Mouse (Mus musculus): Measurements from ENCODE around the gene Nolc1. TPM values are rescaled to one million over a fixed set of nuclear protein-coding genes. Genes with fewer than 3 reads are reported as not detected.

Gene Nolc1
- polyA plus RNA-seq, 1 experiment from 2014 or later = 133 TPM

GRCm38 (mm10) chr19:46091641-46092040, 16.0 kb downstream of the Nolc1 start:
- ATAC-seq (ENCODE audit: insufficient number of reproducible peaks, low FRiP score, low TSS enrichment, low read depth) = no peak
- no peak for DNase-seq (ENCODE audit: low spot score)
- Histone ChIP-seq H3K9ac (ENCODE audit: low read length) (no peak overlapping the region), H3K27ac (replicated peaks; ENCODE audit: low read depth, low read length) (no peak overlapping the region), H3K27me3 (ENCODE audit: control insufficient read depth, insufficient read depth, low read length) (no peaks in the 10 kb centered on the region), H3K4me3 (ENCODE audit: low read depth, low read length) (no peak overlapping the region), H3K4me1 (ENCODE audit: control insufficient read depth, insufficient read depth, low read length) (no peaks in the 10 kb centered on the region), H3K36me3 (ENCODE audit: control insufficient read depth, insufficient read depth, low read length) (no peaks in the 10 kb centered on the region), H3K4me2 (ENCODE audit: low read depth, severe bottlenecking) (no peak overlapping the region), H3K9me3 (ENCODE audit: control insufficient read depth, low read length) (no peaks in the 10 kb centered on the region)
- 88% methylated on average over 4 of the region's 4 CpGs for WGBS

GRCm38 (mm10) chr19:46094144-46094543, 18.5 kb downstream of the Nolc1 start:
- 96% methylated on average over 2 of the region's 2 CpGs for WGBS
- no peak overlapping the region for H3K4me3 ChIP-seq (ENCODE audit: low read depth, low read length)
- H3K4me1 ChIP-seq (ENCODE audit: control insufficient read depth, insufficient read depth, low read length) = no peaks in the 10 kb centered on the region
- no peaks in the 10 kb centered on the region for H3K9me3 ChIP-seq (ENCODE audit: control insufficient read depth, low read length)
- H3K36me3 ChIP-seq (ENCODE audit: control insufficient read depth, insufficient read depth, low read length) = no peaks in the 10 kb centered on the region
- H3K4me2 ChIP-seq (ENCODE audit: low read depth, severe bottlenecking) = no peak overlapping the region
- H3K27ac ChIP-seq (replicated peaks; ENCODE audit: low read depth, low read length) = no peak overlapping the region
- no peak for ATAC-seq (ENCODE audit: insufficient number of reproducible peaks, low FRiP score, low TSS enrichment, low read depth)
- H3K27me3 ChIP-seq (ENCODE audit: control insufficient read depth, insufficient read depth, low read length) = no peaks in the 10 kb centered on the region
- DNase-seq (ENCODE audit: low spot score) = no peak
- H3K9ac ChIP-seq (ENCODE audit: low read length) = no peak overlapping the region

- H3K9ac ChIP-seq (ENCODE audit: low read length) = no peak overlapping the region
- no peaks in the 10 kb centered on the region for H3K4me1 ChIP-seq (ENCODE audit: control insufficient read depth, insufficient read depth, low read length)
- no peak overlapping the region for H3K4me3 ChIP-seq (ENCODE audit: low read depth, low read length)
- H3K36me3 ChIP-seq (ENCODE audit: control insufficient read depth, insufficient read depth, low read length) = no peaks in the 10 kb centered on the region
- 90% methylated on average over 4 of the region's 4 CpGs for WGBS
- H3K27me3 ChIP-seq (ENCODE audit: control insufficient read depth, insufficient read depth, low read length) = no peaks in the 10 kb centered on the region
- ATAC-seq (ENCODE audit: insufficient number of reproducible peaks, low FRiP score, low TSS enrichment, low read depth) (no peak), DNase-seq (ENCODE audit: low spot score) (no peak)
- no peaks in the 10 kb centered on the region for H3K9me3 ChIP-seq (ENCODE audit: control insufficient read depth, low read length)
- H3K27ac ChIP-seq (replicated peaks; ENCODE audit: low read depth, low read length) = no peak overlapping the region
- no peak overlapping the region for H3K4me2 ChIP-seq (ENCODE audit: low read depth, severe bottlenecking)
These were observed 19.6 kb downstream of the Nolc1 start for GRCm38 (mm10) chr19:46095291-46095690.

- Histone ChIP-seq H3K27me3 (ENCODE audit: control insufficient read depth, insufficient read depth, low read length) (no peaks in the 10 kb centered on the region), H3K36me3 (ENCODE audit: control insufficient read depth, insufficient read depth, low read length) (no peaks in the 10 kb centered on the region), H3K4me2 (ENCODE audit: low read depth, severe bottlenecking) (no peak overlapping the region), H3K27ac (replicated peaks; ENCODE audit: low read depth, low read length) (no peak overlapping the region), H3K4me3 (ENCODE audit: low read depth, low read length) (no peak overlapping the region), H3K4me1 (ENCODE audit: control insufficient read depth, insufficient read depth, low read length) (no peaks in the 10 kb centered on the region), H3K9me3 (ENCODE audit: control insufficient read depth, low read length) (no peaks in the 10 kb centered on the region), H3K9ac (ENCODE audit: low read length) (no peak overlapping the region)
- 88% methylated on average over 5 of the region's 5 CpGs for WGBS
- DNase-seq (ENCODE audit: low spot score) (no peak), ATAC-seq (ENCODE audit: insufficient number of reproducible peaks, low FRiP score, low TSS enrichment, low read depth) (no peak)
These were observed 20.7 kb downstream of the Nolc1 start for GRCm38 (mm10) chr19:46096396-46096795.

DNA sequence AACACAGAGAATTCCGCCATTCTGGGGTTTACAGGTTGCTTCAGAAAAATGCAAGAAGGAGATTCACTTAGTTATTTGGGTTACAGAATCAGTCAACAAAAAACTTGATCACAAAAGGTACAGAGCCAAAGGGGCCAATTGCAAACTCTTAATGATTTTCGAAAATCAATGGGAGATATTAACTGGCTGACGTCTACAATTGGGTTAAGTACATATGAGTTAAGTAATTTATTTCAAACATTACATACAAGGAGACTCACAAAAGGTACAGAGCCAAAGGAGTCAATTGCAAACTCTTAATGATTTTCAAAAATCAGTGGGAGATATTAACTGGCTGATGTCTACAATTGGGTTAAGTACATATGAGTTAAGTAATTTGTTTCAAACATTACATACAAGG, 23.9 kb downstream of the Nolc1 start:
- Histone ChIP-seq H3K4me2 (ENCODE audit: low read depth, severe bottlenecking) (no peak overlapping the region), H3K9me3 (ENCODE audit: control insufficient read depth, low read length) (no peaks in the 10 kb centered on the region), H3K27me3 (ENCODE audit: control insufficient read depth, insufficient read depth, low read length) (no peaks in the 10 kb centered on the region), H3K4me1 (ENCODE audit: control insufficient read depth, insufficient read depth, low read length) (no peaks in the 10 kb centered on the region), H3K9ac (ENCODE audit: low read length) (no peak overlapping the region), H3K36me3 (ENCODE audit: control insufficient read depth, insufficient read depth, low read length) (no peaks in the 10 kb centered on the region), H3K27ac (replicated peaks; ENCODE audit: low read depth, low read length) (no peak overlapping the region), H3K4me3 (ENCODE audit: low read depth, low read length) (no peak overlapping the region)
- ATAC-seq (ENCODE audit: insufficient number of reproducible peaks, low FRiP score, low TSS enrichment, low read depth) (no peak), DNase-seq (ENCODE audit: low spot score) (no peak)
- 94% methylated on average over 3 of the region's 3 CpGs for WGBS

DNA sequence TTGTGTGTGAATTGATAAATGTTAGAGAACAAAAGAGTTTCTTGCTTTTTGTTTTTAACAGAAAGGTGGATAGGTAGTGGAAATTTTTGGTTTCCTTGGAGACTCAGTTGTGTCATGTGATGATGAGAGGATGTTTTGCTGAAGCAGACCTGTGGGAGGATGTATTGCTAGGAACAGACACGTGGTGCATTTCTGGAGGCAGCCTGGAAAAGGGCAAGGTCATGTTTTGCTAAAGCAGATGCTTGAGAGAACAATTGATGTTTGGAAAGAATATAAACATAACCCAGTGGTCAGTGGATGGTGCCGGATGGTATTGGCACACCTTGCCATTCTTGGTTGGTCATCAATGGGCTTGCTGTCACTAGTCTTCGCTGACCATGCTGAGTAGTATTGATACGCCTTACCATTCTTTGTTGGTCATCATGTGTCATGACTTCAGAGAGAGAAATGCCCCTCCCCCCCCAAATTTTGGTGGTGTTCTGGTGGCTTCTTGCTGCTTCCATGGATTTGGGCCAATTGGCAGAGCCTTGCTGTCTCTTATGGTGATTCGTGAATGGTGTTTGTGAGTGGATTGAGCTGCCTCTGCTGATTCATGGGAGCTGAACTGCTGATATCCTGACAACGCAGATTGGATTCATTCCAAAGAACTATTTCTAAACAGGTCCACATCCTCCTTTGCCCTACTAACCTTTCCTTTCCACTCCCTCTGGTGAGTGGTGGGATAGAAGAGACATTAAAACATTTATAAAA, 27.9 kb downstream of the Nolc1 start:
- no peak for DNase-seq (ENCODE audit: low spot score)
- 94% methylated on average over 6 of the region's 6 CpGs for WGBS
- ATAC-seq (ENCODE audit: insufficient number of reproducible peaks, low FRiP score, low TSS enrichment, low read depth) = no peak
- Histone ChIP-seq H3K4me2 (ENCODE audit: low read depth, severe bottlenecking) (no peak overlapping the region), H3K4me3 (ENCODE audit: low read depth, low read length) (no peak overlapping the region), H3K9me3 (ENCODE audit: control insufficient read depth, low read length) (no peaks in the 10 kb centered on the region), H3K4me1 (ENCODE audit: control insufficient read depth, insufficient read depth, low read length) (no peaks in the 10 kb centered on the region), H3K27ac (replicated peaks; ENCODE audit: low read depth, low read length) (no peak overlapping the region), H3K9ac (ENCODE audit: low read length) (no peak overlapping the region), H3K36me3 (ENCODE audit: control insufficient read depth, insufficient read depth, low read length) (no peaks in the 10 kb centered on the region), H3K27me3 (ENCODE audit: control insufficient read depth, insufficient read depth, low read length) (no peaks in the 10 kb centered on the region)

DNA sequence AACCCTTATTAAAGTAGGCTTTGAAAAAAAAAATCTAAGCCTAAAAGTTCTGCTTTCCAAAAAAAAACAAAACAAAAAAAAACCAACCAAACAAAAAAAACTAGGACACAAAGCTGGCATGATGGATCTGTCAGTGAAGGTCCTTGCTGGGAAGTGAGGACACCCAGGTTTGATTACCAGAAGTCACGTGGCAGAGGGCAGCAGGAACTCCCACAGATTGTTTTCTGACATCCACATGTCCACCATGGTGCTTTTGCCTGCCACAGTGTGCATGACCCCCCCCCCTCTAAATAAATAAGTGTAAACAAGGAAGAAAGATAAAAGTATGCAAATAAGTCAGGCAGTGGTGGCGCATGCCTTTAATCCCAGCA, 28.5 kb downstream of the Nolc1 start:
- Histone ChIP-seq H3K4me3 (ENCODE audit: low read depth, low read length) (no peak overlapping the region), H3K9me3 (ENCODE audit: control insufficient read depth, low read length) (no peaks in the 10 kb centered on the region), H3K36me3 (ENCODE audit: control insufficient read depth, insufficient read depth, low read length) (no peaks in the 10 kb centered on the region), H3K4me2 (ENCODE audit: low read depth, severe bottlenecking) (no peak overlapping the region), H3K9ac (ENCODE audit: low read length) (no peak overlapping the region), H3K27me3 (ENCODE audit: control insufficient read depth, insufficient read depth, low read length) (no peaks in the 10 kb centered on the region), H3K27ac (replicated peaks; ENCODE audit: low read depth, low read length) (no peak overlapping the region), H3K4me1 (ENCODE audit: control insufficient read depth, insufficient read depth, low read length) (no peaks in the 10 kb centered on the region)
- WGBS = 89% methylated on average over 2 of the region's 2 CpGs
- DNase-seq (ENCODE audit: low spot score) (no peak), ATAC-seq (ENCODE audit: insufficient number of reproducible peaks, low FRiP score, low TSS enrichment, low read depth) (no peak)

DNA sequence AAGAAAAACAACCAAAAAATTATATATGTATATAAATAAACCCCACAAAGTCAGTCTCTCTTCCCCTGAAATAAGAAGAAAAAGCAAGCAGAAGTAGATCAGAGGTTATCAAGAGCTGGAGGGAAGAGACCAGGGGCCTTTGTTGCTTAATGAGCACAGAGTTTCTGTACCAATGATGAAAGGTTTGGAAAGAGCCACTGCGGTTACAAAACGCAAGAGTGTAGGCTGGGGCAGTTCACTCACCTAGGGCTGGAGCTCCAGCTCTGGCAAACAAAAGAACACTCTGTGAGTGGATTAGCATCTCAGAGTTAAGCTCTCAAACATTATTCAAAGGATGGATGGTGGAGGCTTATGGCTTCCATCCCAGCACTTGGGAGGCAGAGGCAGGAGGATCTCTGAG, 34.6 kb downstream of the Nolc1 start:
- WGBS = 76% methylated on average over 2 of the region's 2 CpGs
- no peaks in the 10 kb centered on the region for H3K9me3 ChIP-seq (ENCODE audit: control insufficient read depth, low read length)
- ATAC-seq (ENCODE audit: insufficient number of reproducible peaks, low FRiP score, low TSS enrichment, low read depth) = no peak

GRCm38 (mm10) chr19:46110781-46111180, 35.1 kb downstream of the Nolc1 start:
- Histone ChIP-seq H3K9me3 (ENCODE audit: control insufficient read depth, low read length) (no peaks in the 10 kb centered on the region), H3K27ac (replicated peaks; ENCODE audit: low read depth, low read length) (no peak overlapping the region), H3K4me3 (ENCODE audit: low read depth, low read length) (no peak overlapping the region), H3K4me1 (ENCODE audit: control insufficient read depth, insufficient read depth, low read length) (no peaks in the 10 kb centered on the region), H3K9ac (ENCODE audit: low read length) (no peak overlapping the region), H3K4me2 (ENCODE audit: low read depth, severe bottlenecking) (no peak overlapping the region), H3K36me3 (ENCODE audit: control insufficient read depth, insufficient read depth, low read length) (no peaks in the 10 kb centered on the region), H3K27me3 (ENCODE audit: control insufficient read depth, insufficient read depth, low read length) (no peaks in the 10 kb centered on the region)
- ATAC-seq (ENCODE audit: insufficient number of reproducible peaks, low FRiP score, low TSS enrichment, low read depth) (no peak), DNase-seq (ENCODE audit: low spot score) (no peak)
- WGBS = 83% methylated on average over 5 of the region's 5 CpGs

More for the DNA sequence above, 34.6 kb downstream of the Nolc1 start:
- Histone ChIP-seq H3K27me3 (ENCODE audit: control insufficient read depth, insufficient read depth, low read length) (no peaks in the 10 kb centered on the region), H3K36me3 (ENCODE audit: control insufficient read depth, insufficient read depth, low read length) (no peaks in the 10 kb centered on the region), H3K27ac (replicated peaks; ENCODE audit: low read depth, low read length) (no peak overlapping the region), H3K4me3 (ENCODE audit: low read depth, low read length) (no peak overlapping the region), H3K9ac (ENCODE audit: low read length) (no peak overlapping the region), H3K4me2 (ENCODE audit: low read depth, severe bottlenecking) (no peak overlapping the region), H3K4me1 (ENCODE audit: control insufficient read depth, insufficient read depth, low read length) (no peaks in the 10 kb centered on the region)
- no peak for DNase-seq (ENCODE audit: low spot score)
